Mouse (Mus musculus) liver, adult 2 months (tissue): Measurements from ENCODE around the gene P2rx5. TPM values are rescaled to one million over a fixed set of nuclear protein-coding genes. Genes with fewer than 3 reads are reported as not detected.

Experiments used
- DNase-seq: peaks from one replicate; pipeline ENCODE4 v3.0.0-alpha.2; 2011; ENCODE audit warnings: low read depth, low spot score; ENCODE audit errors: extremely low read depth
- H3K27ac ChIP-seq: fragments of 200-500 bp; replicated peaks from 2 replicates; pipeline ENCODE4 v1.5.1; 2012; ENCODE audit warnings: low read depth, mild to moderate bottlenecking, control low read depth, inconsistent platforms, low read length; ENCODE audit not compliant: insufficient read depth
- H3K27me3 ChIP-seq: fragments of 200-500 bp; 2 replicates; pipeline ENCODE4 v1.6.1; 2012; ENCODE audit warnings: mild to moderate bottlenecking, moderate library complexity, low read length, inconsistent platforms; ENCODE audit not compliant: control insufficient read depth, insufficient read depth
- H3K36me3 ChIP-seq: fragments of 200-500 bp; 2 replicates; pipeline ENCODE4 v1.6.1; 2012; ENCODE audit warnings: low read length, inconsistent platforms; ENCODE audit not compliant: control insufficient read depth, insufficient read depth
- H3K4me1 ChIP-seq: fragments of 200-500 bp; 2 replicates; pipeline ENCODE4 v1.6.1; 2011; ENCODE audit warnings: low read length; ENCODE audit not compliant: control insufficient read depth, insufficient read depth
- H3K4me3 ChIP-seq: fragments of 200-500 bp; 2 replicates; pipeline ENCODE4 v1.5.1; 2011; ENCODE audit warnings: low read depth, mild to moderate bottlenecking, control low read depth, low read length, moderate library complexity; ENCODE audit not compliant: insufficient read depth
- H3K79me2 ChIP-seq: fragments of 200-500 bp; 2 replicates; pipeline ENCODE4 v1.6.1; 2012; ENCODE audit warnings: inconsistent platforms, mild to moderate bottlenecking, low read length, moderate library complexity; ENCODE audit not compliant: control insufficient read depth, insufficient read depth
- H3K9ac ChIP-seq: fragments of 200-500 bp; 2 replicates; pipeline ENCODE4 v1.6.1; 2012; ENCODE audit warnings: low read depth, mild to moderate bottlenecking, control low read depth, inconsistent platforms, low read length
- CTCF ChIP-seq: fragments of 200-500 bp; IDR thresholded peaks from 2 replicates; pipeline ENCODE4 v1.5.1; 2011; ENCODE audit warnings: low read depth, low read length, control low read depth
- POLR2A ChIP-seq: fragments of 200-500 bp; IDR thresholded peaks from 2 replicates; pipeline ENCODE4 v1.6.1; 2011; ENCODE audit warnings: low read length, control low read depth; ENCODE audit not compliant: insufficient read depth; ENCODE audit errors: extremely low read depth
- WGBS: fragments of 180-500 bp; shearing (Covaris S2); methylation state at CpG from one replicate; pipeline ENCODE4 v1.1.7; 2018; 5-methylcytosine and 5-hydroxymethylcytosine counted together
- polyA plus RNA-seq: library from polyadenylated mRNA; depleted of rRNA; stranded (reverse); fragments of >200 nt; gene quantifications from 2 replicates; pipeline ENCODE4 v1.2.3, GENCODE M21; 2012
- total RNA-seq: library from RNA; depleted of rRNA; stranded (reverse); fragments of >200 nt; gene quantifications from 2 replicates; pipeline ENCODE4 v1.2.3, GENCODE M21; 2014

The P2rx5 gene
- total and polyA plus RNA-seq, 2 experiments, result 0.06 to 0.09 TPM

GRCm38 (mm10) chr11:73201021-73201420 lies 40.8 kb downstream of the P2rx5 start:
- Histone ChIP-seq H3K27me3 (no peaks in the 10 kb centered on the region), H3K79me2 (peaks cover 6% of the 10 kb centered on the region; the same call in 1 of the 2 replicates), H3K27ac (peak overlapping the region; percentile 61), H3K9ac (peak overlapping the region; percentile 2; the same call in 1 of the 2 replicates), H3K4me3 (no peak overlapping the region), H3K4me1 (peaks cover 12% of the 10 kb centered on the region), H3K36me3 (peaks cover 12% of the 10 kb centered on the region; the same call in 1 of the 2 replicates)
- DNase-seq, result peak; percentile 86
- no peak for TF ChIP-seq POLR2A
- no peak for TF ChIP-seq CTCF
- WGBS, result 24% methylated on average over 2 of the region's 2 CpGs

- peaks cover 12% of the 10 kb centered on the region for H3K4me1 ChIP-seq
- H3K27me3 ChIP-seq, result no peaks in the 10 kb centered on the region
- H3K27ac ChIP-seq, result peak overlapping the region; percentile 45
- no peak for DNase-seq
- peaks cover 15% of the 10 kb centered on the region; the same call in 1 of the 2 replicates for H3K36me3 ChIP-seq
- H3K9ac ChIP-seq, result no peak overlapping the region; the same call in 1 of the 2 replicates
- 44% methylated on average over 4 of the region's 4 CpGs for WGBS
- TF ChIP-seq POLR2A (no peak), CTCF (no peak)
- no peak overlapping the region for H3K4me3 ChIP-seq
- H3K79me2 ChIP-seq, result peaks cover 6% of the 10 kb centered on the region; the same call in 1 of the 2 replicates
Observed at GRCm38 (mm10) chr11:73201597-73201996, 41.4 kb downstream of the P2rx5 start.

GRCm38 (mm10) chr11:73203895-73204294 lies 43.7 kb downstream of the P2rx5 start:
- no peaks in the 10 kb centered on the region for H3K27me3 ChIP-seq
- peak; percentile 50 for DNase-seq
- no peak overlapping the region for H3K4me3 ChIP-seq
- peaks cover 12% of the 10 kb centered on the region for H3K4me1 ChIP-seq
- no peak overlapping the region for H3K27ac ChIP-seq
- H3K79me2 ChIP-seq, result peaks cover 6% of the 10 kb centered on the region; the same call in 1 of the 2 replicates
- H3K9ac ChIP-seq, result no peak overlapping the region
- peaks cover 29% of the 10 kb centered on the region for H3K36me3 ChIP-seq
- TF ChIP-seq POLR2A, result no peak
- TF ChIP-seq CTCF, result no peak
- WGBS, result 80% methylated on average over 8 of the region's 8 CpGs

GRCm38 (mm10) chr11:73205194-73205593 lies 45.0 kb downstream of the P2rx5 start:
- TF ChIP-seq POLR2A, result no peak
- TF ChIP-seq CTCF, result no peak
- Histone ChIP-seq H3K9ac (no peak overlapping the region), H3K27me3 (no peaks in the 10 kb centered on the region), H3K27ac (no peak overlapping the region), H3K79me2 (peaks cover 6% of the 10 kb centered on the region; the same call in 1 of the 2 replicates), H3K36me3 (peaks cover 29% of the 10 kb centered on the region), H3K4me1 (peaks cover 10% of the 10 kb centered on the region), H3K4me3 (no peak overlapping the region)
- WGBS, result 79% methylated on average over 7 of the region's 7 CpGs
- DNase-seq, result no peak

- Histone ChIP-seq H3K27me3 (no peaks in the 10 kb centered on the region), H3K36me3 (peaks cover 29% of the 10 kb centered on the region), H3K4me1 (peaks cover 1% of the 10 kb centered on the region; the same call in 1 of the 2 replicates), H3K79me2 (0 out of 2 replicates have a peak, but pooled peaks cover 3% of the 10 kb centered on the region), H3K27ac (no peak overlapping the region), H3K4me3 (no peak overlapping the region), H3K9ac (no peak overlapping the region)
- WGBS, result 92% methylated on average over 2 of the region's 2 CpGs
- DNase-seq, result no peak
- peak; percentile 27; the same call in 1 of the 2 replicates for TF ChIP-seq CTCF
- TF ChIP-seq POLR2A, result no peak
Observed at GRCm38 (mm10) chr11:73207621-73208020, 47.4 kb downstream of the P2rx5 start.

GRCm38 (mm10) chr11:73213956-73214355 lies 53.7 kb downstream of the P2rx5 start:
- no peaks in the 10 kb centered on the region for H3K27me3 ChIP-seq
- TF ChIP-seq CTCF (no peak), POLR2A (no peak)
- WGBS, result 84% methylated on average over 3 of the region's 3 CpGs

More at GRCm38 (mm10) chr11:73213956-73214355, 53.7 kb downstream of the P2rx5 start:
- Histone ChIP-seq H3K4me1 (peaks cover 1% of the 10 kb centered on the region; the same call in 1 of the 2 replicates), H3K4me3 (no peak overlapping the region), H3K36me3 (peaks cover 34% of the 10 kb centered on the region), H3K27ac (no peak overlapping the region), H3K79me2 (no peaks in the 10 kb centered on the region), H3K9ac (no peak overlapping the region)
- no peak for DNase-seq
